Mouse (Mus musculus): ENCODE measurements around the gene 6430550D23Rik. TPM values are rescaled to one million over a fixed set of nuclear protein-coding genes. Genes with fewer than 3 reads are reported as not detected.

The 6430550D23Rik gene
- total RNA-seq (2022) = 1 to 10 TPM; 1.5 to 2.4 (median 1.8) TPM

DNA sequence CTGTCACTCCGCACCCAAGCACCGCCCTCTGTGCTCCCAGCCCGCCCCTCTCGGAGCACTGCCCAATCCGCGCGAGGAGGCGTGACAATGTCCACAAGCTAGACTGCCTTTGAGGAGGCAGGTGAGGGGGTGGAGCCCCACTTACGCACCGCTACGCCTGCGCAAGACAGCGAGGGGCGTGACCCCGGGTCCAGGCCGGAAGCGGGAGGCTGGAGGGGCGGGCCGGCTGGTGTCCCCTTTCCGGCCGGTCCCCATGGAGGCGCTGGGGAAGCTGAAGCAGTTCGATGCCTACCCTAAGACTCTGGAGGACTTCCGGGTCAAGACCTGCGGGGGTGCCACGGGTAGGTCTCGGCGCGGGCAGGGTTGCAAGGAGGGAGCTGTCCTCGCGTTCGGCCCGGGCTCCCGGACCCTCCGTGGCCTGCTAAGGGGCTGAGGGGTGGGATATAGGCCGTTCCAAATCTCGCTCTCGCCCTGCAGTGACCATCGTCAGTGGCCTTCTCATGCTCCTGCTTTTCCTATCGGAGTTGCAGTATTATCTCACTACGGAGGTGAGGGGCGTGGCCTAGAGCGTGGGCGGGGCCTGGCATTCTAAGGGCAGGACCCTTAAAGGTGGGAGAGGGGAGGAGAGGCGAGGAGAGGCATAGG is at the start of gene 6430550D23Rik, which contains the start of gene Ergic3:
Gene 6430550D23Rik, minus strand, starts transcription at position 90 of the 645 bp plus-strand sequence.
Gene Ergic3, plus strand, starts transcription at position 158 of the 645 bp plus-strand sequence.
- DNase-seq (ENCODE audit: low spot score in 2 of 2) = peak; percentile 89 to 98

DNA sequence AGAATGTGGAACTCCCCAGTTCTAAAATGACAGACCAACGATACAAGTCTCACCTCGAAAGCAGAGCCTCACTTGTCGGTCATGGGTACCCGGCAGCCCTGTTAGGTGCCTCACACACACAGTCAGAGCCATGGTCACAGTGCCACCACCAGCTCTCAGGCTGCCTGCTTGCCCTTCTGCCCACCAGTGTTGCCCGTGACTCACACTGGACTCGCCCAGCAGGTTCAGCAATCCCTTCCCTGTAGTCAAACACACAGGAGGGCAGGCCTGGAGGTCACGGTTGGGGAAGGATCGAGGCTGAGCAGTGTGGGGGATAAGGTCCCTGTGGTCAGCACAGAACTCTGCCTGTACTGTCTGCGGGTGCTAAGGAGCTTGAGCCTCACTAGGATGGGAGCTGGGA is 45.0 kb upstream of the 6430550D23Rik start, which contains the start of gene Fer1l4:
Gene Fer1l4, minus strand, starts transcription at position 132 of the 400 bp plus-strand sequence.
- DNase-seq (ENCODE audit: low spot score in 2 of 2) = no peak

DNA sequence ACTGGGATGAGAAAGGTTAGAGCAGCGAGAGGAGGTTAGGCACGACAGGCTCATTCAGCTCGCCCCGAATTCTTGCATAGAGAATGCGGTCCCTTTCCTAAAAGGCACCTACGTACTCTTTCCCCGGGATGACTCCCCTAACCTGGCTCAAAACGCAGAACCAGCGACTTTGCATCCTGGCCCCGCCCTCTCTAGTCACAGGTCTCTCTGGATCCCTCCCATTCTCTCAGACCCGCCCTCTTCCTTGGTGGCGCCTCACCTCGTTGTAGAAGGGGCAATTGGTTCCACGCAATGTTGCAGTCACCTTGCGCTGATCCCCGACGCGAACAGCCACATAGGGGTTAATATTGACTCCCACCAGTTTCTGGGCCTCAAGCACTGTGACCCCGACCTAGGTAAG is 40.2 kb upstream of the 6430550D23Rik start:
- no peak for DNase-seq (ENCODE audit: low spot score in 2 of 2)

DNA sequence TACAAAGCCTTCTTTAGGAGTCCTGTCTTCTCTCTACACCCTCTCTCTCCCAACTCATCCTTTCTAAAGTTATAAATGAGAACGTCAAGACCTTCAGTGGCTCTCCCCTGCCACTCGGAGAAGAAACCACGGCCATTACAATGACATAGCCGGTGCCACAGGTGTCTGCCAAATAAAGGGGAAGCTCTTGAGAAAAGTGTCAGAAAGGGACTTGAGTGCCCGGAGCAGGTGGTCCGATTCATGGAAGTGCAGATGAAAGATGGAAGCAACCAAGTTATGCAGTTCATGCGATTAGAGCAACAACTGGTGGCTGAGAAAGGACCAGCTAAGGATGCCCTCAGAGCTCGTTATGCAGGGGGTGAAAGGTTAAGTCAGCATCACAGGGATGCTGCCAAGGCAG is 35.1 kb upstream of the 6430550D23Rik start:
- DNase-seq (ENCODE audit: low spot score in 2 of 2) = no peak

DNA sequence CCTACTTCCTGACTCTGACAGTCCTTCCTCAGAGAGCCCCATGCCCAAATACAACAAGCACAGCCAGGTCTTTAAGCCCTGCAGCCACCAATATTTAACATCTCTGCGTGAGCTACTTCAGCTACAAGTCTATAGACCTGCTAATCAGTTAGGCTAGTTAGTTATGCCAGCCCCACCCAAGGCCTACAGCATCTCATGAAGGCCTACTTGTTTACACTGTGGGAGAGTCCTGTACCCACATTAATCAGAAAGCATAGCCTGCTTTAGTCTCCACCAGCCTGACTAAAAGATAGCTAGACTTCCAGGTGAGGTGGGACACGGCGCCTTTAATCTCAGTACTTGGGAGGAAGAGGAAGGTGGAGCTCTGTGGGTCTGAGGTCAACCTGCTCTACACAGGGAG is 31.6 kb upstream of the 6430550D23Rik start:
- DNase-seq (ENCODE audit: low spot score in 2 of 2) = no peak

DNA sequence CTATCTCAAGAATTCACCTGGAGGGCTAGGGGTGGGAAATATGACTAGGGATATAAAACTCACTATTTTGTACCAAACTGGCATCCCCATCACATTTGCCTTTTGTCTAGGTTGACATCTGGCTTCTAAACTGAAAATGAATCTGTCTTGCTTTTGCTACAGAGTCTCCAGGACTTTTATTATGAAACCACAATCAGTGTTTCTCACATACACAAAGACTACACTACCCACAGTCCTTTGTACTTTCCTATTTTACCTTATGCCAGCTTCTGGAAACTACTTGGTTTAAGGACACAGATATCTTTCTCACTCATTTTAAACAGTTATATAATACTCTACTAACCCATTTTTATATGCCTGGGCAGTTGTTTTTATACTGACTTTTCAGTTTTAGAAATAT is 17.7 kb upstream of the 6430550D23Rik start:
- DNase-seq (ENCODE audit: low spot score in 2 of 2) = no peak

DNA sequence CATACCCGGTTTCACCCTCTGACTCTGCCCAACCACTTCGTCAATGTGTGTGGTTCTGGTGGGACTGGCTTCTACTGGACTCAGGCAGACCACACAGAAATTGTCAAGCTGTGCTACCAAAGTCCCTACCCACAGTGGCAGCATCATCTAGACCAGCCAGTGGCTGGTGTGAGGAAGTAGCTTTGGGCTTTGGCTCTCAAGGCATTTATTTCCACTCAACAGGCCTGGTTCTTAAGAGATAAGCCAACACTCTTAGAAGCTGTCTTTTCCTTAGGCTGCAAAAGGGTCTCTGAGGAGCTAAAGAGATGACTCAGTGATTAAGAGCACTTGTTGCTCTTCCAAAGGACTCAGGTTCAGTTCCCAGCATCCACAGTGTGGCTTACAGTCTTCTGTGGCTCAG is 14.0 kb upstream of the 6430550D23Rik start:
- DNase-seq (ENCODE audit: low spot score in 2 of 2) = no peak

DNA sequence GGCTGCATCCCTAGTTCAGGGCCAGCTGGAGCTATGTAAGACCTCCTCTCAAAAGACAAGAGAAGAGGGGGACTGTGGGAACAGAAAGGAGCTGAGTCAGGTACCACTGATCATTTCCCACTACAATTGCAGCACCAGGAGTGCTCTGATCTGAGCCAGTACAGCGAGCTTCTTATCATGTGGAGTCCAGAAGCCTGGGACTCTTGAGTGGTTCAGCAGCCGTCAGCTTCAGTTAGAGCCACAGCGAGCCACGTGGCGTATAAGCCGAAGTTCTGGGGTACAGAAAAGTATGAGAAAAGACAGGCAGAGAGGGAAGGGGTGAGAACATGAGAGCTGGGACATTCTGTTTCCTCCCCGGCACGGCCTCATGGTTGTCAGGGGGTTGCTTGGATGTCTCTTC is 13.4 kb upstream of the 6430550D23Rik start:
- no peak for DNase-seq (ENCODE audit: low spot score in 2 of 2)

DNA sequence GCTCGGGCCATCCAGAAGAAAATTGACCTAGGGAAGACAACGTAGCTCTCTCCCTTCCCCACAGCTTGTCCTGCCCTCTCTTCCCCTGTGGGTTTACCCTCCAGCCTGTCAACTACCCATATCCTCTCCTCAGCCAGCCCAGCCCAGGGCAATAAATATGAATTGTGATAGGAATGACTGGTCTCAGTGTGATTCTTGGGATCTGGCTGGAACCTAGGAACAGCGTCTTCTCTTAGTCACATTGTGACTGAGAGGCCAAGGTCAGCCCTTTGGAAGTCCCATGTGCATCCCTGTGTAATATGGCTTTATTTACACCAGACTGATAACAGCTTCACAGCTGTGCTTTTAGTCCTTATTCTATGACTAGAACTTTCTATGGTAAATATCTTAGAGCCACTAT is 10.3 kb upstream of the 6430550D23Rik start:
- no peak for DNase-seq (ENCODE audit: low spot score in 2 of 2)

DNA sequence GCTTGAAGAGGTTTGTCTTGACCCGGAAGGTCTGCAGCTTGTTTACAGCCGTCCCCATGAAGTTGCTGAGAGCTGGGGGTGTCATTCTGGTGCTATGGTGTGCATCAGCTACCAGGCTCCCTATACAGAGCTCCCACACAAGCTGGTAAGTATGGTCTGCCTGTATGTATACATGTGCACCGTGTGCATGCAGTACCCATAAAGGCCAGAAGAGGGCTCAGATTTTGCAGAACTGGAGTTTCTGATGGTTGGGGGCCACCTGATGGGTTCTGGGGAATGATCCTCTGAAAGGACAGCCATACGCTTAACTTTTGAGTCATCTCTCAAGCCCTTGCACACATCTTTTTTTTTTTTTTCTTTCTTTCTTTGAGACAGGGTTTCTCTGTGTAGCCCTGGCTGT is 2.4 kb downstream of the 6430550D23Rik start:
- no peak for DNase-seq (ENCODE audit: low spot score in 2 of 2)

DNA sequence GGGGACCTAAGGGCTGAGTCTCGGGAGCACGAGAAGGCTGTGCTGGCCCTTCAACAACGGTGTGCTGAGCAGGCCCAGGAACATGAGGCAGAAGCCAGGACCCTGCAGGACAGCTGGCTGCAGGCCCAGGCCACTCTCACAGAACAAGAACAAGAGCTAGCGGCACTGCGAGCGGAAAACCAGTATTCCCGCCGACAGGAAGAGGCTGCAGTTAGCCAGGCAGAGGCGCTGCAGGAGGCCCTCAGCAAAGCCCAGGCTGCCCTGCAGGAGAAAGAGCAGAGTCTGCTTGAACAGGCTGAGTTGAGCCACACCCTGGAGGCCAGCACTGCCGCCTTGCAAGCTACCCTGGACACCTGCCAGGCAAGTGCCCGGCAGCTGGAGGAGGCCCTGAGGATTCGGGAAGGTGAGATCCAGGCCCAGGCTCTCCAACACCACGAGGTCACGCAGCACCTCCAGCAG is 15.9 kb downstream of the 6430550D23Rik start:
- peak in 1 of 2 experiments; percentile 42 for DNase-seq (ENCODE audit: low spot score in 2 of 2)

DNA sequence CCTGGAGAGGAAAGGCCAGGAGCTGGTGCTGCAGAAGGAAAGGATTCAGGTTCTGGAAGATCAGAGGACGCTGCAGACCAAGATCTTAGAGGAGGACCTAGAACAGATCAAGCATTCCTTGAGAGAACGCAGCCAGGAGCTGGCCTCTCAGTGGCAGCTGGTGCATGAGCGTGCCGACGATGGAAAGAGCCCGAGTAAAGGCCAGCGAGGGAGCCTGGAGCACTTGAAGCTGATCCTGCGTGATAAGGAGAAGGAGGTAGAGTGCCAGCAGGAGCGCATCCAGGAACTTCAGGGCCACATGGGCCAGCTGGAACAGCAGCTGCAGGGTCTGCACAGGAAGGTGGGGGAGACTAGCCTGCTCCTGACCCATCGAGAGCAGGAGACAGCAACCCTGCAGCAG is 16.6 kb downstream of the 6430550D23Rik start:
- no peak for DNase-seq (ENCODE audit: low spot score in 2 of 2)

DNA sequence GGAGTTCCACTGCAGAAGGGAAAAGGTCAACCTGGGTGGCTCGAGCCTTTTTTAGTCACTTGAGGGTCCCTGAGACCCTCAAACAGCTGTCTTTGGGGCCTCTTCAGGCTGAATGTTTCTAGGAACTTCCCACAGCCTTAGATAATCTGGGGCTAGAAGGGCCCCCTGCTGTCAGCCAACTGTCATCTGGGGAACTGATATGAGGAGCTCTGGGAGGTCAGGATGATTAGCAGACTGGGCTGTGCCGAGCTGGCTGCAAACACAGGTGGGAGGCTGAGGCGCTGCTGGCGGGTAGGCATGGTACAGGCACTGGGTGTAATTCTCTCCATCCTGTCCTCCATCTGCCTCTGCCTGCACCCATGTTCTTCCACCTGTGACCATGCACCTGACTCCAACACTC is 18.7 kb downstream of the 6430550D23Rik start:
- DNase-seq (ENCODE audit: low spot score in 2 of 2) = no peak

DNA sequence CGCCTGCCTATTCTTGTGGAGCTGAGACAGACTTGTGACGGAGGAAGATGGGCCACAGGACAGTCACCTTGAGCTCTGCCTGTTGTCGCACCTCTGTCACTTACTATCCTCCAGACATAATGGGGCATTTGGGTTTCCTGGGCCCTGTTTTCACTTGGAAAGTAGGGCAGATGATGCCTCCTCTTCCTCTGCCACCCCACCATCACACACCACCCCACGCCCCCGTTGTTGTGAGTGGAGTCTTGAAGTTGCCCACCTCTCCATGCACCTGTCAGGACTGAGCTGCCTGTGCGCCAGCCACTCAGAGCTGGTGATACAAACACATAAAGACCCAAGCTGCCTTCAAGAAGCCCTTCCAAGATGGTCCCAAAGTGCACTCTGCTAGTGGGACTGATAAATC is 20.6 kb downstream of the 6430550D23Rik start:
- no peak for DNase-seq (ENCODE audit: low spot score in 2 of 2)

DNA sequence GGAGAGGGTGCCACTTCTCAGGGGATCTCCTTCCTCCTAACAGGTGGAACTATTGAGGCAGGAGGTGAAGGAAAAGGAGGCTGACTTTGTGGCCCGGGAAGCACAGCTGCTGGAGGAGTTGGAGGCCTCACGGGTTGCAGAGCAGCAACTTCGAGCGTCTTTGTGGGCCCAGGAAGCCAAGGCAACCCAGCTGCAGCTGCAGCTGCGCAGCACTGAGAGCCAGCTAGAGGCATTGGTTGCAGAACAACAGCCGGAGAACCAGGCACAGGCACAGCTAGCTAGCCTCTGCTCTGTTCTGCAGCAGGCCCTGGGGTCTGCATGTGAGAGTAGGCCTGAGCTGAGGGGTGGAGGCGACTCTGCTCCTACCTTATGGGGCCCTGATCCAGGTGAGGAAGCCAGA is 22.0 kb downstream of the 6430550D23Rik start:
- no peak for DNase-seq (ENCODE audit: low spot score in 2 of 2)

DNA sequence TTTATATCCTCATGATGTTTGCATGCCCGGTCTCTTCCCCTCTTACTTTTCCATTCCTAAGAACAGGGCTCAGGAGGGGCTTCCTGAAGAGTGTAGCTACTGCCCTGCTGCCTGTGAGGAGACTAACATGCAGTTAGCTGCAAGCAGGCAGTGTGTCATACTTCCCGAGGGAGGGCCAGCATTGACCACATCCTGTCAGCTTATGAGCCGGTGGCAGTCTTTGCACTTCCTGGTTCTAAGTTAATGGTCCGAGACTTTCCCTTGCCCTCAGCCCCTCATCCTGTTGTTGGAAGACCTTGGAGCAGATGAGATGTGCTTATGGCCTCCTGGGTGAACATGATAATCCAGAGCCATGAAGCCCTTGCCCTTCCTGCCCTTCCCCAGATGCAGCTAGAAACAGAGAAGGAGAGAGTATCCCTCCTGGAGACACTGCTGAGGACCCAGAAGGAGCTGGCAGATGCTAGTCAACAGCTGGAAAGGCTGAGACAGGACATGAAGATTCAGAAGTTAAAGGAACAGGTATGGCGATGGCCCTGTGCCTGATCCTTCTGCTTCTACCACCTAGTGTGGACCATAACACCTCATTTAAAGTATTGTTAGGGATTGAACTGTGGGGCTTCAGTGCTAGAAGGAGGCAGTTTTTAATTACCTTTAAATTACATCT is 28.3 kb downstream of the 6430550D23Rik start:
- DNase-seq (ENCODE audit: low spot score in 2 of 2) = no peak

DNA sequence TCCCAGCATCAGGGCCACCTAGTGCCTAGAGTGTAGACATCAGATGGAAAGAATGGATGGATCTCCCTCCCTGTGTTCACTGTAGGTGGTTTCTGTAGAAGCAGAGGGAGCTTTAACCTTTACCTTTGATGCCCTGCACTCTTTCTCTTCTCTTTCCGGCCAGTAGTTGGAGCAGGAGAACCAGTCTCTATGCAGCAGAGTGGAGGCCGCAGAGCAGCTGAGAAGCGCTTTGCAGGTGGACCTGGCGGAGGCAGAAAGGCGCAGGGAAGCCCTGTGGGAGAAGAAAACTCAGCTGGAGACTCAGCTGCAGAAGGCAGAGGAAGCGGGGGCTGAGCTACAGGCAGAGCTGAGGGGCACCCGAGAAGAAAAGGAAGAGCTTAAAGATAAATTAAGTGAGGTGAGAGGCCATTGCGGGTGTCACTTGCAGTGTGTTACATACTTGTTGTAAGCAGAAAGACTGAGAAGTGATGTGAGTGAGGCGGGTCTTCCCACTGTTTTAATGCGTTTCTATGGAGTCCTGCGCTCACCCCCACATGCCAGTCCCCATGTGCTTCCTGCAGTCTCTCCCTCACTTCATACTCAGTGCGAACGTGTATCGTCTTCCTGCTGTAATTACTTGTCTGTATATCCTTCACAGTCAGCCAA is 33.6 kb downstream of the 6430550D23Rik start:
- no peak for DNase-seq (ENCODE audit: low spot score in 2 of 2)

DNA sequence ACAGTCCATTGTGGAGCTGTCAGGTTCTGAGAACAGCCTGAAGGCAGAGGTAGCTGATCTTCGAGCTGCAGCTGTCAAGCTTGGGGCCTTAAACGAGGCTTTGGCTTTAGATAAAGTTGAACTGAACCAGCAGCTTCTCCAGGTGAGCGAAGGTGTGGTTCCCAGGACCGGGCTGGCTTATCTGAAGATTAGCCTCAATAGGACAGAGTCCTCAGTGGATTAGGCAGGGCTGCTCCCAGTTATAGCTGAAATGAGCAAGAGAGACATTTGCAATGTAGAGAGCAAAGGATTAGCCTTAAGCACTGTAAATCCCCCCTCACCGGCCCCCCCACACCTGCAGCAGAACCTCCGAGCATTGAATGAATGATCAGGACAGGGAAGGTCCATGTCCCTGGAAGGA is 34.4 kb downstream of the 6430550D23Rik start:
- no peak for DNase-seq (ENCODE audit: low spot score in 2 of 2)

DNA sequence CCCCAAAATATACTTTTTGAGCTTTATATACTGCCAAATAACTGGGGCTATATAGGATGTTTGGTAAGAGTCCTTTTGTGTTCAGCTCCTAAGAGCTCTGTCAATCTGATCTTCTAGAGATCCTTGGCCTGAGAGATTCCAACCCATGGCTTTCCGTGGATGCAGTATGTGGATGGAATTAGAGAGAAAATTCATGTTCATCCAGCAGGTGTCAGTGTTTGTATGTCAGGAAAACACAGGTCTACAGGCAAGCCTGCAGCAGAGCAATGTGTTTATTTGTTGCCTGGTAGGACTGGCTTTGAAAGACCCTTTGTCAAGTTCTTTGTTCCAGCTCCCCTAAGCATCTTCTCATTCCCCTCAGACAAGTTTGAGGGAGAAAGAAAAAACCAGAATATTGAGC is 44.8 kb downstream of the 6430550D23Rik start:
- DNase-seq (ENCODE audit: low spot score in 2 of 2) = no peak

DNA sequence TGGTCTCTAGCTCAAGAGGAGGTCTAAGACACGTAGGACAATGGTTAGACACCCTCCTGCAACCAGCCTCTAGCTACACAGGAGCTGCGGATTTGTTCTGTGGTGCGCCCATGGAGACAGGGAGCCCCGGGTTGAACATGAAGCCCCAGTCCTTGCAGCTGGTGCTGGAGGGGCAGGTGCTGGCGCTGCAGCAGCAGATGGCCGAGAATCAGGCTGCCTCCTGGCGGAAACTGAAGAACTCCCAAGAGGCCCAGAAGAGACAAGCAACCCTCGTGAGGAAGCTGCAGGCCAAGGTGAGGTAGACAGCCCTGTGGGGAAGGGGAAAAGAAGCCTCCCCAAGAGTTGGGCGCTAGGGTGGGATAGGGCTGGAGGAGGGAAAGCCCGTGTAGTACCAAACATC is 45.9 kb downstream of the 6430550D23Rik start:
- no peak for DNase-seq (ENCODE audit: low spot score in 2 of 2)

DNA sequence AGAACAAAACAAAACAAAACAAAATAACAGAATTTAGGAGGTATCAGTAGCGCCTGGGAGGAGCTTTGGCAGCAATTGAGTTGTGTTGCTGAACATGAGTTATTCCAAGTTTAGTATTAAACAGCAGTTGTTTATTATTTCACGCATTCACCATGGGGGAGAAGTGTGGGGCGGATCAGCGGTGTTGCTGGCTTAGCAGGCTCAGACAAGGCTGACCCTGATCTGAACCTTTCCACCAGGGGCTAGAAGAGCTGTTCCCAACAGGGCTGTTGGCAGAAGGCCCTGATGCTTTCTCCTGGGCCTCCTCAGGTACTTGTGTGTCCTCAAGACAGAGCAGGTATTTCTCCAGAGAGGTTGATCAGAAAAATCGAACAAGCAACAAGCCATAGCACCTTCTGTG is 47.8 kb downstream of the 6430550D23Rik start:
- no peak for DNase-seq (ENCODE audit: low spot score in 2 of 2)
